Mouse (Mus musculus) heart, postnatal 0 days (tissue): Measurements from ENCODE around the gene Tdrd7.

ENCODE experiments used
- CTCF ChIP-seq: IDR thresholded peaks from 2 replicates; pipeline ENCODE4 v1.5.1; 2016; ENCODE audit warnings: antibody characterized with exemption, control low read depth, low read depth
- EP300 ChIP-seq: IDR thresholded peaks from 2 replicates; pipeline ENCODE4 v1.6.1; 2016; ENCODE audit warnings: antibody characterized with exemption, low read depth

DNA sequence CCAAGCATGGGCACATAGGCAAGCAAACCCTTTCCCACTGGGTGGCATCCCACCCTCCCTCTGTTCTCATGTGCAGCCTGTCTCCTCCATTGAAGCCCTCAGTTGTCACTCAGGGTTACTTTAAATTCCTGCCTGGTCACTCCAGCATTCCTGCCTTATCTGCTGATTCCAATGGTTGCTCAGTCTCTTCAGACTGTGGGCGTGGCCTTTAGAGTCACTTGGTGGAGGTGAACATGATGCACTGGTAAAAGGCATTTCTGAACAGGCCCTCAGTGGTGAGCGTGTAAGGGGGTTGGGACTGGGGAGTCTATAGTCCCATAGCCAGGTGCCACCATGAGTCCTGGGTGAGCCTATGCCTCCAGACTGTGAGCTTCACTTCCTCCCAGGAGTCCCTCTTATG, 68.1 kb downstream of the Tdrd7 start:
- TF ChIP-seq CTCF (peak; percentile 29), EP300 (no peak)
